Mouse (Mus musculus) midbrain, embryonic 13.5 days (tissue): ENCODE measurements around the gene Pxylp1. TPM values are rescaled to one million over a fixed set of nuclear protein-coding genes. Genes with fewer than 3 reads are reported as not detected.

ENCODE experiments used
- ATAC-seq: fragments of 200-750 bp; cut with Nextera tagmentation; 2 replicates; pipeline ENCODE4 v1.8.0; 2017; ENCODE audit warnings: mild to moderate bottlenecking, moderate TSS enrichment, moderate library complexity
- H3K27ac ChIP-seq: fragments of 300-500 bp; sonication (generic); 2 replicates; pipeline ENCODE4 v1.5.1; 2015; ENCODE audit warnings: inconsistent platforms, mild to moderate bottlenecking, moderate library complexity
- H3K27me3 ChIP-seq: fragments of 300-500 bp; sonication (generic); 2 replicates; pipeline ENCODE4 v1.6.1; 2015; ENCODE audit warnings: mild to moderate bottlenecking, inconsistent platforms
- H3K36me3 ChIP-seq: fragments of 300-500 bp; sonication (generic); 2 replicates; pipeline ENCODE4 v1.6.1; 2015; ENCODE audit warnings: mild to moderate bottlenecking, inconsistent platforms
- H3K4me1 ChIP-seq: fragments of 300-500 bp; sonication (generic); replicated peaks from 2 replicates; pipeline ENCODE4 v1.6.1; 2015; ENCODE audit warnings: inconsistent platforms
- H3K4me2 ChIP-seq: fragments of 300-500 bp; sonication (generic); replicated peaks from 2 replicates; pipeline ENCODE4 v1.6.1; 2015; ENCODE audit warnings: moderate library complexity, mild to moderate bottlenecking, inconsistent platforms
- H3K4me3 ChIP-seq: fragments of 300-500 bp; sonication (generic); replicated peaks from 2 replicates; pipeline ENCODE4 v1.5.1; 2015; ENCODE audit warnings: mild to moderate bottlenecking, inconsistent platforms
- H3K9ac ChIP-seq: fragments of 300-500 bp; sonication (generic); replicated peaks from 2 replicates; pipeline ENCODE4 v1.6.1; 2015; ENCODE audit warnings: mild to moderate bottlenecking, inconsistent platforms
- H3K9me3 ChIP-seq: fragments of 300-500 bp; sonication (generic); 2 replicates; pipeline ENCODE4 v1.6.1; 2016; ENCODE audit warnings: mild to moderate bottlenecking, inconsistent platforms
- WGBS: fragments of 180-500 bp; shearing (Covaris S2); methylation state at CpG from one replicate; pipeline ENCODE4 v1.1.7; 2015; 5-methylcytosine and 5-hydroxymethylcytosine counted together
- polyA plus RNA-seq: library from polyadenylated mRNA; unstranded; fragments of >200 nt; fragmentation: Nextera tagmentation; extraction: Ambion mirVana; gene quantifications from 2 replicates; pipeline ENCODE4 v1.2.1, GENCODE M21; 2015

The Pxylp1 gene
- polyA plus RNA-seq, 1 experiment from 2014 or later: 63.6 TPM

- no peak overlapping the region for H3K4me2 ChIP-seq
Observed at GRCm38 (mm10) chr9:96851634-96852033, 40.8 kb downstream of the Pxylp1 start.

GRCm38 (mm10) chr9:96851036-96851435, 41.4 kb downstream of the Pxylp1 start:
- peaks cover 17% of the 10 kb centered on the region for H3K4me1 ChIP-seq
- no peak for ATAC-seq
- no peak overlapping the region for H3K4me3 ChIP-seq
- H3K27ac ChIP-seq: no peak overlapping the region
- no peaks in the 10 kb centered on the region for H3K27me3 ChIP-seq
- H3K36me3 ChIP-seq: peaks cover 3% of the 10 kb centered on the region; the same call in 1 of the 2 replicates
- no peak overlapping the region for H3K4me2 ChIP-seq
- H3K9ac ChIP-seq: no peak overlapping the region
- H3K9me3 ChIP-seq: no peaks in the 10 kb centered on the region
- 85% methylated on average over 7 of the region's 7 CpGs for WGBS

More at GRCm38 (mm10) chr9:96851634-96852033, 40.8 kb downstream of the Pxylp1 start:
- Histone ChIP-seq H3K36me3 (peaks cover 3% of the 10 kb centered on the region; the same call in 1 of the 2 replicates), H3K27ac (no peak overlapping the region), H3K4me3 (no peak overlapping the region), H3K27me3 (no peaks in the 10 kb centered on the region), H3K4me1 (peaks cover 17% of the 10 kb centered on the region), H3K9me3 (no peaks in the 10 kb centered on the region), H3K9ac (0 out of 2 replicates have a peak overlapping the region, but pooled peaks have one; percentile 2)
- no peak for ATAC-seq
- 75% methylated on average over 7 of the region's 7 CpGs for WGBS

- Histone ChIP-seq H3K36me3 (peaks cover 3% of the 10 kb centered on the region; the same call in 1 of the 2 replicates), H3K4me1 (peaks cover 20% of the 10 kb centered on the region), H3K27ac (peak overlapping the region; percentile 61), H3K4me3 (no peak overlapping the region), H3K4me2 (no peak overlapping the region), H3K9ac (no peak overlapping the region), H3K27me3 (no peaks in the 10 kb centered on the region), H3K9me3 (no peaks in the 10 kb centered on the region)
- 48% methylated on average over 5 of the region's 5 CpGs for WGBS
- ATAC-seq: peak; percentile 53
Observed at GRCm38 (mm10) chr9:96849012-96849411, 43.5 kb downstream of the Pxylp1 start.

DNA sequence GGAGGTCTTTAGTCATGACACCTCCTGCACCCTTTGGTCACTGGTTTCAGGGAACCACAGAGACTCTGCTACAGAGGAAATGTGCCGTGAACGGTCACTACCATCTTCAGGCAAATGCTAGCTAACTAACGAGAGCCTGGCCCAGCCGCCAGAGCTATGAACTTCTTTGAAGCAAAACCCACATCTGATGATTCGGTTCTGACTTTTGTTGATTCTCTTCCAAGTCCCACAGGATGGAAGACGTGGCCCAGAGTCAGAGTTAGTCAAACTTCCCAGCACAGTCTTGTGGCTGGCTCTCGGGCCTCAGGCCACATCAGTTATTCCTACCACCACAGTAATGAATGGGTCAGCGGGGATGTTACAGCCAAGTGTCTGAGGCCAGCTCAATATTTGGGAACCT, 46.1 kb downstream of the Pxylp1 start:
- H3K27me3 ChIP-seq: no peaks in the 10 kb centered on the region
- H3K9ac ChIP-seq: no peak overlapping the region
- H3K9me3 ChIP-seq: peaks cover 11% of the 10 kb centered on the region
- peaks cover 11% of the 10 kb centered on the region; the same call in 1 of the 2 replicates for H3K36me3 ChIP-seq
- H3K4me1 ChIP-seq: peaks cover 20% of the 10 kb centered on the region
- no peak overlapping the region for H3K4me2 ChIP-seq
- H3K4me3 ChIP-seq: no peak overlapping the region
- H3K27ac ChIP-seq: no peak overlapping the region
- no peak for ATAC-seq
- WGBS: 96% methylated on average over 8 of the region's 8 CpGs

- peaks cover 11% of the 10 kb centered on the region; the same call in 1 of the 2 replicates for H3K36me3 ChIP-seq
- 62% methylated on average over 3 of the region's 3 CpGs for WGBS
Observed at GRCm38 (mm10) chr9:96844798-96845209, 47.7 kb downstream of the Pxylp1 start.

GRCm38 (mm10) chr9:96839376-96839775, 53.1 kb downstream of the Pxylp1 start:
- H3K9me3 ChIP-seq: peaks cover 11% of the 10 kb centered on the region
- WGBS: 90% methylated on average over 5 of the region's 5 CpGs
- no peak overlapping the region for H3K4me2 ChIP-seq
- peak overlapping the region; percentile 88 for H3K27ac ChIP-seq
- H3K4me1 ChIP-seq: peaks cover 36% of the 10 kb centered on the region
- H3K36me3 ChIP-seq: 0 out of 2 replicates have a peak, but pooled peaks cover 7% of the 10 kb centered on the region
- no peaks in the 10 kb centered on the region for H3K27me3 ChIP-seq
- H3K4me3 ChIP-seq: no peak overlapping the region
- no peak overlapping the region for H3K9ac ChIP-seq
- ATAC-seq: no peak

More at GRCm38 (mm10) chr9:96844798-96845209, 47.7 kb downstream of the Pxylp1 start:
- no peak overlapping the region for H3K4me3 ChIP-seq
- no peaks in the 10 kb centered on the region for H3K27me3 ChIP-seq
- peaks cover 11% of the 10 kb centered on the region for H3K9me3 ChIP-seq
- no peak overlapping the region for H3K27ac ChIP-seq
- peak; percentile 31; the same call in 1 of the 2 replicates for ATAC-seq
- no peak overlapping the region for H3K9ac ChIP-seq
- no peak overlapping the region for H3K4me2 ChIP-seq
- H3K4me1 ChIP-seq: peaks cover 24% of the 10 kb centered on the region

GRCm38 (mm10) chr9:96838864-96839263, 53.6 kb downstream of the Pxylp1 start:
- H3K4me1 ChIP-seq: peaks cover 36% of the 10 kb centered on the region
- WGBS: 40% methylated on average over 10 of the region's 10 CpGs
- H3K27me3 ChIP-seq: no peaks in the 10 kb centered on the region
- no peak overlapping the region for H3K4me2 ChIP-seq
- no peak overlapping the region for H3K9ac ChIP-seq
- 0 out of 2 replicates have a peak, but pooled peaks cover 7% of the 10 kb centered on the region for H3K36me3 ChIP-seq
- ATAC-seq: peak; percentile 41
- no peak overlapping the region for H3K4me3 ChIP-seq
- H3K9me3 ChIP-seq: peaks cover 11% of the 10 kb centered on the region
- H3K27ac ChIP-seq: peak overlapping the region; percentile 88

- Histone ChIP-seq H3K36me3 (0 out of 2 replicates have a peak, but pooled peaks cover 7% of the 10 kb centered on the region), H3K9me3 (peaks cover 11% of the 10 kb centered on the region), H3K4me3 (no peak overlapping the region), H3K27ac (peak overlapping the region; percentile 88), H3K9ac (peak overlapping the region; percentile 42), H3K27me3 (no peaks in the 10 kb centered on the region), H3K4me1 (peaks cover 43% of the 10 kb centered on the region), H3K4me2 (peak overlapping the region; percentile 34)
- peak; percentile 75 for ATAC-seq
- WGBS: 24% methylated on average over 20 of the region's 20 CpGs
Observed at GRCm38 (mm10) chr9:96837781-96838420, 54.6 kb downstream of the Pxylp1 start.

- H3K4me1 ChIP-seq: peaks cover 46% of the 10 kb centered on the region
Observed at GRCm38 (mm10) chr9:96836984-96837383, 55.5 kb downstream of the Pxylp1 start.

GRCm38 (mm10) chr9:96835374-96835921, 57.0 kb downstream of the Pxylp1 start:
- no peak overlapping the region for H3K4me3 ChIP-seq
- H3K4me2 ChIP-seq: no peak overlapping the region
- H3K27me3 ChIP-seq: no peaks in the 10 kb centered on the region
- H3K9ac ChIP-seq: no peak overlapping the region
- no peaks in the 10 kb centered on the region for H3K36me3 ChIP-seq
- no peaks in the 10 kb centered on the region for H3K9me3 ChIP-seq
- H3K27ac ChIP-seq: peak overlapping the region; percentile 11; the same call in 1 of the 2 replicates
- H3K4me1 ChIP-seq: peaks cover 57% of the 10 kb centered on the region
- ATAC-seq: no peak
- WGBS: 92% methylated on average over 6 of the region's 6 CpGs

More at GRCm38 (mm10) chr9:96836984-96837383, 55.5 kb downstream of the Pxylp1 start:
- no peaks in the 10 kb centered on the region for H3K27me3 ChIP-seq
- 0 out of 2 replicates have a peak, but pooled peaks cover 4% of the 10 kb centered on the region for H3K36me3 ChIP-seq
- no peak overlapping the region for H3K4me2 ChIP-seq
- WGBS: 30% methylated on average over 8 of the region's 8 CpGs
- ATAC-seq: peak; percentile 19; the same call in 1 of the 2 replicates
- peaks cover 4% of the 10 kb centered on the region for H3K9me3 ChIP-seq
- no peak overlapping the region for H3K4me3 ChIP-seq
- H3K9ac ChIP-seq: no peak overlapping the region
- peak overlapping the region; percentile 88 for H3K27ac ChIP-seq

- 64% methylated on average over 5 of the region's 5 CpGs for WGBS
- Histone ChIP-seq H3K9ac (no peak overlapping the region), H3K9me3 (no peaks in the 10 kb centered on the region), H3K4me2 (no peak overlapping the region), H3K27ac (no peak overlapping the region), H3K4me3 (no peak overlapping the region), H3K27me3 (no peaks in the 10 kb centered on the region), H3K4me1 (peaks cover 48% of the 10 kb centered on the region), H3K36me3 (peaks cover 6% of the 10 kb centered on the region)
- no peak for ATAC-seq
Observed at GRCm38 (mm10) chr9:96833606-96834005, 58.9 kb downstream of the Pxylp1 start.

DNA sequence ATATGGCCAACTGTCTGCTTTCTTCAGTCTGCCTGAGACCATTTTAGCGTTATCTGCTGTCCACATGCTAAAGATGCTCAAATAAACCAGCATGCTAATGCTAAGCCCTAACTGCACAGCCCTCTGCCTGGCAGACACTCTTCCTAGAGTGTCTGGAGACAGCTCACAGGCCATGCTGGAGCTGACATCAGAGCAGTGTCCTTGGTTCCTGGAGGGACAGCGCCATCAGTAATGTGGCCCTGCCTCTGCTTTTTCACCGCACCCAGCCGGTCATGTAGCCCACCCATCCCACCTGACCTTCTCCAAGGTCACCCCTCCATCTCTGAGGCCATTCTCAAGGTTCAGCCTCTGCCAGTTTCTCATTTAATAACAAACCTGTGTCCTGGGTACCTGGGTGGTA, 60.0 kb downstream of the Pxylp1 start:
- WGBS: 86% methylated on average over 4 of the region's 4 CpGs
- no peaks in the 10 kb centered on the region for H3K27me3 ChIP-seq
- peaks cover 37% of the 10 kb centered on the region for H3K4me1 ChIP-seq
- no peak overlapping the region for H3K9ac ChIP-seq
- no peak overlapping the region for H3K4me2 ChIP-seq
- H3K4me3 ChIP-seq: no peak overlapping the region
- H3K27ac ChIP-seq: no peak overlapping the region
- peaks cover 14% of the 10 kb centered on the region for H3K36me3 ChIP-seq
- H3K9me3 ChIP-seq: no peaks in the 10 kb centered on the region
- ATAC-seq: no peak
